In genomic region chr15:80020516-80020915, GRCm38 (mm10) we compare ENCODE assay signal across 20 mouse cellular contexts. TPM values are rescaled to one million over a fixed set of nuclear protein-coding genes. Genes with fewer than 3 reads are reported as not detected.
DNase-seq lines count a peak whose midpoint lies in the region; ATAC-seq and TF ChIP-seq lines count a peak whose summit lies in the region.
"Had no signal": no experiment of that assay in that cellular context is flagged by ENCODE, and none has a peak within 500 bp of the region (broad histone marks: within the 10 kb centered on the region; RNA-seq: fewer than 3 reads in every experiment).

No protein-coding gene starts in this region.

- no peak overlapping the region for H3K9ac ChIP-seq in heart, embryonic 16.5 days (ENCODE audit: low read length)
- H3K9ac ChIP-seq in midbrain, embryonic 11.5 days (ENCODE audit: low read length), result no peak overlapping the region
- H3K9ac ChIP-seq in hindbrain, embryonic 11.5 days (ENCODE audit: low read depth, low read length), result no peak overlapping the region
- H3K9ac ChIP-seq: embryonic facial prominence, embryonic 15.5 days; heart, embryonic 13.5 days; hindbrain, embryonic 14.5 days; kidney, embryonic 15.5 days; liver, embryonic 14.5 days; midbrain, embryonic 12.5 days had no signal

- TF ChIP-seq POLR2A in cortical plate, adult 2 months (IDR thresholded peaks at IDR 0.05; ENCODE audit: extremely low read depth, insufficient read depth, low read length), result no peak

- H3K27ac ChIP-seq in heart, embryonic 16.5 days (ENCODE audit: low read length), result 0 out of 2 replicates have a peak overlapping the region, but pooled peaks have one; percentile 19
- no peak overlapping the region for H3K27ac ChIP-seq in midbrain, embryonic 11.5 days (ENCODE audit: low read depth, low read length)
- H3K27ac ChIP-seq in midbrain, embryonic 10.5 days (replicated peaks), result no peak overlapping the region
- 0 out of 2 replicates have a peak overlapping the region, but pooled peaks have one; percentile 4 for H3K27ac ChIP-seq in cortical plate, adult 2 months (ENCODE audit: insufficient read depth, low read length)
- H3K27ac ChIP-seq in hindbrain, embryonic 11.5 days (ENCODE audit: low read depth, low read length), result no peak overlapping the region
- H3K27ac ChIP-seq: embryonic facial prominence, embryonic 15.5 days; heart, embryonic 13.5 days; hindbrain, embryonic 14.5 days; kidney, embryonic 15.5 days; liver, embryonic 14.5 days; midbrain, embryonic 12.5 days had no signal

- no peak overlapping the region for H3K4me3 ChIP-seq in heart, embryonic 16.5 days (ENCODE audit: low read length)
- H3K4me3 ChIP-seq in midbrain, embryonic 11.5 days (ENCODE audit: low read depth, low read length), result no peak overlapping the region
- H3K4me3 ChIP-seq in midbrain, embryonic 10.5 days, result no peak overlapping the region
- no peak overlapping the region for H3K4me3 ChIP-seq in cortical plate, adult 2 months (ENCODE audit: insufficient read depth, low read length)
- H3K4me3 ChIP-seq in hindbrain, embryonic 11.5 days (ENCODE audit: low read depth, low read length), result no peak overlapping the region
- H3K4me3 ChIP-seq: embryonic facial prominence, embryonic 15.5 days; heart, embryonic 13.5 days; kidney, embryonic 15.5 days; midbrain, embryonic 12.5 days had no signal

- H3K36me3 ChIP-seq in heart, embryonic 16.5 days (ENCODE audit: control insufficient read depth, insufficient read depth), result no peaks in the 10 kb centered on the region
- H3K36me3 ChIP-seq in midbrain, embryonic 11.5 days (ENCODE audit: control insufficient read depth, insufficient read depth, low read length), result no peaks in the 10 kb centered on the region
- H3K36me3 ChIP-seq in midbrain, embryonic 10.5 days, result no peaks in the 10 kb centered on the region
- no peaks in the 10 kb centered on the region for H3K36me3 ChIP-seq in hindbrain, embryonic 11.5 days (ENCODE audit: control insufficient read depth, insufficient read depth, low read length)
- H3K36me3 ChIP-seq: embryonic facial prominence, embryonic 15.5 days; heart, embryonic 13.5 days; kidney, embryonic 15.5 days; midbrain, embryonic 12.5 days had no signal

- intact Hi-C loops in heart, postnatal 25 days (cut with DNase I), result no loop called here

- 79% methylated on average over 4 of the region's 4 CpGs for WGBS in heart, embryonic 16.5 days
- WGBS in midbrain, embryonic 11.5 days, result 75% methylated on average over 4 of the region's 4 CpGs
- 76% methylated on average over 4 of the region's 4 CpGs for WGBS in midbrain, embryonic 10.5 days
- WGBS in hindbrain, embryonic 11.5 days, result 62% methylated on average over 4 of the region's 4 CpGs

- DNase-seq in heart, postnatal 25 days (ENCODE audit: low spot score), result no peak
- peak; percentile 44 for DNase-seq in midbrain, embryonic 11.5 days (ENCODE audit: low spot score, missing footprints)
- DNase-seq in midbrain, embryonic 10.5 days (ENCODE audit: low spot score), result no peak
- peak; percentile 65 for DNase-seq in thymus, postnatal 0 days (ENCODE audit: low spot score)
- DNase-seq in urinary bladder, adult 2 months (ENCODE audit: low spot score), result no peak
- no peak for DNase-seq in hindbrain, embryonic 11.5 days (ENCODE audit: low spot score)
- DNase-seq: adrenal gland, postnatal 36 days; cerebellum, adult 9-11 months; embryo, embryonic 11 days; lung, postnatal 4 days; right cerebral cortex, postnatal 25 days had no signal

- ATAC-seq in heart, embryonic 16.5 days (replicated peaks; ENCODE audit: extremely low read depth, insufficient read depth, low FRiP score), result no peak
- ATAC-seq in midbrain, embryonic 11.5 days (ENCODE audit: low FRiP score), result no peak
- no peak for ATAC-seq in hindbrain, embryonic 11.5 days (ENCODE audit: low FRiP score)
- ATAC-seq: intestine, embryonic 16.5 days had no signal

- H3K27me3 ChIP-seq in heart, embryonic 16.5 days (ENCODE audit: control insufficient read depth, insufficient read depth, low read length), result peaks cover 7% of the 10 kb centered on the region
- H3K27me3 ChIP-seq in midbrain, embryonic 11.5 days (ENCODE audit: control insufficient read depth, insufficient read depth, low read length), result peaks cover 10% of the 10 kb centered on the region
- H3K27me3 ChIP-seq in midbrain, embryonic 10.5 days (ENCODE audit: low read depth, poor library complexity, severe bottlenecking), result peaks cover 20% of the 10 kb centered on the region
- peaks cover 12% of the 10 kb centered on the region for H3K27me3 ChIP-seq in hindbrain, embryonic 11.5 days (ENCODE audit: control insufficient read depth, insufficient read depth, low read length)

- no peak overlapping the region for H3K4me2 ChIP-seq in heart, embryonic 16.5 days (ENCODE audit: low read depth, low read length)
- H3K4me2 ChIP-seq in midbrain, embryonic 11.5 days, result no peak overlapping the region
- no peak overlapping the region for H3K4me2 ChIP-seq in hindbrain, embryonic 11.5 days (replicated peaks; ENCODE audit: low read depth, low read length)
- H3K4me2 ChIP-seq: embryonic facial prominence, embryonic 15.5 days; heart, embryonic 13.5 days; hindbrain, embryonic 14.5 days; kidney, embryonic 15.5 days; midbrain, embryonic 12.5 days had no signal

- H3K4me1 ChIP-seq in heart, embryonic 16.5 days (ENCODE audit: control insufficient read depth, insufficient read depth, low read length), result peaks cover 18% of the 10 kb centered on the region
- peaks cover 12% of the 10 kb centered on the region for H3K4me1 ChIP-seq in midbrain, embryonic 11.5 days (ENCODE audit: control insufficient read depth, insufficient read depth, low read length)
- H3K4me1 ChIP-seq in midbrain, embryonic 10.5 days, result peaks cover 14% of the 10 kb centered on the region
- H3K4me1 ChIP-seq in cortical plate, adult 2 months (ENCODE audit: control insufficient read depth, insufficient read depth, low read length), result peaks cover 10% of the 10 kb centered on the region
- 0 out of 2 replicates have a peak, but pooled peaks cover 3% of the 10 kb centered on the region for H3K4me1 ChIP-seq in hindbrain, embryonic 11.5 days (replicated peaks; ENCODE audit: control insufficient read depth, insufficient read depth, low read length)

- no peak for TF ChIP-seq CTCF in cortical plate, adult 2 months (IDR thresholded peaks at IDR 0.05; ENCODE audit: extremely low read depth, insufficient read depth, low read length)

- H3K9me3 ChIP-seq in heart, embryonic 16.5 days (replicated peaks; ENCODE audit: control insufficient read depth, low read length), result no peaks in the 10 kb centered on the region
- H3K9me3 ChIP-seq in midbrain, embryonic 11.5 days (ENCODE audit: control insufficient read depth, low read length), result no peaks in the 10 kb centered on the region
- H3K9me3 ChIP-seq in midbrain, embryonic 10.5 days (replicated peaks), result no peaks in the 10 kb centered on the region
- H3K9me3 ChIP-seq in hindbrain, embryonic 11.5 days (ENCODE audit: control insufficient read depth, low read length), result no peaks in the 10 kb centered on the region
- H3K9me3 ChIP-seq: embryonic facial prominence, embryonic 15.5 days; heart, embryonic 13.5 days; kidney, embryonic 15.5 days; midbrain, embryonic 12.5 days had no signal

RNA-seq across cellular contexts. Expression of gene Pdgfb, which starts 5.7 kb away (rescaled TPM):
- polyA plus RNA-seq in heart, embryonic 16.5 days (2015; fragmentation: Nextera tagmentation; extraction: Ambion mirVana), result 3.2 and 4.6 TPM in 2 replicates
- total RNA-seq in heart, postnatal 25 days (2021), result 10 to 100 TPM; 24.5 to 33.8 TPM
- 1.5 and 2.0 TPM in 2 replicates for polyA plus RNA-seq in midbrain, embryonic 11.5 days (2014; fragmentation: Nextera tagmentation; extraction: Ambion mirVana)
- polyA plus RNA-seq in midbrain, embryonic 10.5 days (2016; fragmentation: Nextera tagmentation; extraction: Ambion mirVana), result 1.4 and 1.7 TPM in 2 replicates
- 32.2 and 34.5 TPM in 2 replicates for polyA plus RNA-seq in cortical plate, adult 2 months (2012; rRNA removed)
- 2.2 and 2.7 TPM in 2 replicates for polyA plus RNA-seq in thymus, postnatal 0 days (2015; fragmentation: Nextera tagmentation; extraction: Ambion mirVana)
- 12.3 and 14.5 TPM in 2 replicates for polyA plus RNA-seq in urinary bladder, adult 2 months (2012; rRNA removed)
- polyA plus RNA-seq in hindbrain, embryonic 11.5 days (2014; fragmentation: Nextera tagmentation; extraction: Ambion mirVana), result 1.9 and 2.2 TPM in 2 replicates

RNA-seq across cellular contexts. Expression of gene Cbx7, which starts 49.6 kb away (rescaled TPM):
- 1.4 and 1.7 TPM in 2 replicates for polyA plus RNA-seq in heart, embryonic 16.5 days (2015; fragmentation: Nextera tagmentation; extraction: Ambion mirVana)
- 1 to 10 TPM; 9.4 to 9.8 TPM for total RNA-seq in heart, postnatal 25 days (2021)
- polyA plus RNA-seq in midbrain, embryonic 11.5 days (2014; fragmentation: Nextera tagmentation; extraction: Ambion mirVana), result 1.4 and 1.9 TPM in 2 replicates
- polyA plus RNA-seq in midbrain, embryonic 10.5 days (2016; fragmentation: Nextera tagmentation; extraction: Ambion mirVana), result 2.9 and 3.5 TPM in 2 replicates
- polyA plus RNA-seq in cortical plate, adult 2 months (2012; rRNA removed), result 58.4 and 62.6 TPM in 2 replicates
- polyA plus RNA-seq in thymus, postnatal 0 days (2015; fragmentation: Nextera tagmentation; extraction: Ambion mirVana), result 8.3 and 10.1 TPM in 2 replicates
- polyA plus RNA-seq in urinary bladder, adult 2 months (2012; rRNA removed), result 57.3 and 57.6 TPM in 2 replicates
- polyA plus RNA-seq in hindbrain, embryonic 11.5 days (2014; fragmentation: Nextera tagmentation; extraction: Ambion mirVana), result 1.7 and 2.2 TPM in 2 replicates

Comparison
In these comparisons a context has a peak if more than half of its experiments do, and no peak if none do; other contexts are left out.
1. DNase-seq: peak in midbrain, embryonic 11.5 days (single experiment) and thymus, postnatal 0 days (single experiment); none in heart, postnatal 25 days (single experiment), midbrain, embryonic 10.5 days (single experiment), urinary bladder, adult 2 months (single experiment) and hindbrain, embryonic 11.5 days (single experiment).
2. H3K27ac ChIP-seq: peak in heart, embryonic 16.5 days (single experiment) and cortical plate, adult 2 months (single experiment); none in midbrain, embryonic 11.5 days (single experiment), midbrain, embryonic 10.5 days (single experiment) and hindbrain, embryonic 11.5 days (single experiment).